Mouse (Mus musculus) left cerebral cortex, adult 6 months (tissue): ENCODE measurements around the gene Slc30a4. TPM values are rescaled to one million over a fixed set of nuclear protein-coding genes. Genes with fewer than 3 reads are reported as not detected.

Experiments
- long read RNA-seq, 2 experiments: library from polyadenylated mRNA; unstranded; transcript quantifications; one replicate each; pipeline ENCODE4 v2.0.0; 2019 to 2020
- polyA plus RNA-seq: library from polyadenylated mRNA; unstranded; fragments of <200 nt; fragmentation: Nextera tagmentation; gene quantifications from 2 replicates; pipeline ENCODE4 v1.2.3, GENCODE M21; 2021

The Slc30a4 gene
- 5.6 and 7.5 TPM in 2 replicates for polyA plus RNA-seq
- long read RNA-seq, experiment 1, full-length matches to known transcripts = 5 of 48 reads
- long read RNA-seq, experiment 1, partial matches to known transcripts = 7 of 48 reads
- long read RNA-seq, experiment 1, other reads (novel, unspliced or antisense) = 36 of 48 reads
- long read RNA-seq, experiment 2, partial matches to known transcripts = 1 of 19 reads
- long read RNA-seq, experiment 2, other reads (novel, unspliced or antisense) = 18 of 19 reads

DNA sequence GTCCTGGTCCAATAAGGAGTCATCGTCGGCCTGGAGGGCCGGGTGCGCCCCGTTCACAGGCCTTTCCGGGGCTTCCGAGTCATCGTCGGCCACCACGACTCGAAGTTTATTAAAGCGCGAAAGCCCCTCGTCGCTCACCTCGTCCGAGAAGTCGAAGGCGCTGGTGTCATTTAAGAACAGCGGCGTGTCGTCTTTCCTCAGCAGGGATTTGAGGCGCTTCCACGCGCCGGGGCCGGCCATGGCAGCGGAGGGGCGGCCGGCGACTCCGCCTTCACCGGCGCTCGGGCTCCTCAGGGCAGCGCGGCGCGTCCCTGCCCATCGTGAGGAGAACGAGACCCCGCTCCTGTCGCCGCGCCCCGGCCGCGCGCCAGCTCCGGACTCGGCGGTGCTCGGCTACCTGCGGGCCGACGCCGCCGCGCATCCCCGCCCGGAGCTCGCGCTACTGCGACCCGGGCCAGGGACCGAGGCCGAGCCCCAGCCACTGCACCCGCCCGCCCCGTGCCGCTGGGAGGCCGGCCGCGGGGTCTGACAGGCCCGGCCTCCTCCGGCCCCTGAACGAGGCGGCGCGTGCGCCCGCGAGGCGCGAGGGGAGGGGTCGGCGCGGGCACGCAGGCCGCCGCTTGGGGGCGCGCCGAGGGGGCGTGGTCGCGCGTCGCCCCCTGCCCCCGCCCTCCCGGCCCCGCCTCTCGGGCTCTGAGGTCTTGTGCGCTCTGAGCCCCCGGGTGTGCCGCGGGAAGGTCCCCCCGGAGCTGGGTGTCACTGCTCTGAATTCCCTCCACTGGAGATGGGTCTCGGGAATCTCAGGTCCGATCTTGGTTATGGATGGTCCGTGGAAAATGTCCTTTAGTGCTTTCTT, at the start of gene Slc30a4:
Gene Slc30a4, minus strand, starts transcription at position 483 of the 856 bp plus-strand sequence.

GRCm38 (mm10) chr2:122737894-122738830, 35.7 kb upstream of the Slc30a4 start, which contains the start of gene Bloc1s6:
Gene Bloc1s6 (plus strand): TSS chr2:122738503.

DNA sequence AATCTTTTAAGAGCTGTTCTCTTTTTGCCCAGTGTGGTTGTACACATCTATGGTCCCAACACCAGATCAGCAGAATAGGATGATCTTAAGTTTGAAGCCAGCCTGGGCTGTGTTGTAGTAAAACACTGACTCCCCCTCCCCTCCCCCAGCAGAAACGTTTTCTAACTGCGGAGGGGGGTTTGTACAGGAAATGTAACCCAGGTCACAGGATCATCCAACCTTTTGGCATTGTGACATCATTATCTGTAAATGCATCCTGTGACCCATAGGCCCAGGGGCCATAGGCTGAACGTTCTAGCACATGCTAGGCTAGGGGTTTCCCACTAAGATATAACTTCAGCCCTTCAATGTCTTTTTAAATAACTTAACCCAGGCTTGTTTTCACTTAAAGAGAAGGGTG, 65.8 kb downstream of the Slc30a4 start, which contains the start of gene AA467197:
Gene AA467197, plus strand, starts transcription at position 301 of the 400 bp plus-strand sequence.

Other genes with a start within 250 kb of the Slc30a4 start
- gene Gm14085, start 217.7 kb downstream of the Slc30a4 start, polyA plus RNA-seq = not detected in 2 replicates
- gene Gatm, start 91.4 kb downstream of the Slc30a4 start, polyA plus RNA-seq = 158 and 195 TPM in 2 replicates
- gene AA467197, start 65.7 kb downstream of the Slc30a4 start, polyA plus RNA-seq = 1.6 and 2.2 TPM in 2 replicates
- gene Bloc1s6, start 35.8 kb upstream of the Slc30a4 start, polyA plus RNA-seq = 43.6 and 59.0 TPM in 2 replicates
- gene Sqor, start 62.6 kb upstream of the Slc30a4 start, polyA plus RNA-seq = 8.6 and 10.0 TPM in 2 replicates